Mouse (Mus musculus) midbrain, embryonic 11.5 days (tissue): ENCODE measurements around the gene Rnf212. TPM values are rescaled to one million over a fixed set of nuclear protein-coding genes. Genes with fewer than 3 reads are reported as not detected.

Experiments
- ATAC-seq: fragments of 200-750 bp; cut with Nextera tagmentation; 2 replicates; pipeline ENCODE4 v1.8.0; 2017; ENCODE audit warnings: moderate TSS enrichment, moderate library complexity; ENCODE audit not compliant: low FRiP score
- DNase-seq: peaks from one replicate; pipeline ENCODE4 v3.0.0; 2015; ENCODE audit warnings: low spot score; ENCODE audit errors: missing footprints
- H3K27ac ChIP-seq: fragments of 300-500 bp; sonication (generic); 2 replicates; pipeline ENCODE4 v1.5.1; 2014; ENCODE audit warnings: low read depth, low read length
- H3K27me3 ChIP-seq: fragments of 300-500 bp; sonication (generic); 2 replicates; pipeline ENCODE4 v1.6.1; 2014; ENCODE audit warnings: mild to moderate bottlenecking, low read length, moderate library complexity, mixed read lengths; ENCODE audit not compliant: control insufficient read depth, insufficient read depth
- H3K36me3 ChIP-seq: fragments of 300-500 bp; sonication (generic); 2 replicates; pipeline ENCODE4 v1.6.1; 2014; ENCODE audit warnings: mild to moderate bottlenecking, low read length, moderate library complexity, mixed read lengths; ENCODE audit not compliant: control insufficient read depth, insufficient read depth
- H3K4me1 ChIP-seq: fragments of 300-500 bp; sonication (generic); 2 replicates; pipeline ENCODE4 v1.6.1; 2014; ENCODE audit warnings: low read length; ENCODE audit not compliant: control insufficient read depth, insufficient read depth
- H3K4me2 ChIP-seq: fragments of 300-500 bp; sonication (generic); 2 replicates; pipeline ENCODE4 v1.6.1; 2014; ENCODE audit warnings: mild to moderate bottlenecking, moderate library complexity
- H3K4me3 ChIP-seq: fragments of 300-500 bp; sonication (generic); 2 replicates; pipeline ENCODE4 v1.5.1; 2014; ENCODE audit warnings: low read depth, low read length
- H3K9ac ChIP-seq: fragments of 300-500 bp; sonication (generic); 2 replicates; pipeline ENCODE4 v1.6.1; 2014; ENCODE audit warnings: low read length
- H3K9me3 ChIP-seq: fragments of 300-500 bp; sonication (generic); 2 replicates; pipeline ENCODE4 v1.6.1; 2016; ENCODE audit warnings: low read length; ENCODE audit not compliant: control insufficient read depth
- WGBS: fragments of 180-500 bp; shearing (Covaris S2); extraction: QIAGEN DNeasy Blood & Tissue Kit; methylation state at CpG from one replicate; pipeline ENCODE4 v1.1.7; 2014; 5-methylcytosine and 5-hydroxymethylcytosine counted together
- polyA plus RNA-seq: library from polyadenylated mRNA; unstranded; fragments of >200 nt; fragmentation: Nextera tagmentation; extraction: Ambion mirVana; gene quantifications from 2 replicates; pipeline ENCODE4 v1.2.1, GENCODE M21; 2014

The Rnf212 gene
- polyA plus RNA-seq, 1 experiment from 2014 or later = not detected

DNA sequence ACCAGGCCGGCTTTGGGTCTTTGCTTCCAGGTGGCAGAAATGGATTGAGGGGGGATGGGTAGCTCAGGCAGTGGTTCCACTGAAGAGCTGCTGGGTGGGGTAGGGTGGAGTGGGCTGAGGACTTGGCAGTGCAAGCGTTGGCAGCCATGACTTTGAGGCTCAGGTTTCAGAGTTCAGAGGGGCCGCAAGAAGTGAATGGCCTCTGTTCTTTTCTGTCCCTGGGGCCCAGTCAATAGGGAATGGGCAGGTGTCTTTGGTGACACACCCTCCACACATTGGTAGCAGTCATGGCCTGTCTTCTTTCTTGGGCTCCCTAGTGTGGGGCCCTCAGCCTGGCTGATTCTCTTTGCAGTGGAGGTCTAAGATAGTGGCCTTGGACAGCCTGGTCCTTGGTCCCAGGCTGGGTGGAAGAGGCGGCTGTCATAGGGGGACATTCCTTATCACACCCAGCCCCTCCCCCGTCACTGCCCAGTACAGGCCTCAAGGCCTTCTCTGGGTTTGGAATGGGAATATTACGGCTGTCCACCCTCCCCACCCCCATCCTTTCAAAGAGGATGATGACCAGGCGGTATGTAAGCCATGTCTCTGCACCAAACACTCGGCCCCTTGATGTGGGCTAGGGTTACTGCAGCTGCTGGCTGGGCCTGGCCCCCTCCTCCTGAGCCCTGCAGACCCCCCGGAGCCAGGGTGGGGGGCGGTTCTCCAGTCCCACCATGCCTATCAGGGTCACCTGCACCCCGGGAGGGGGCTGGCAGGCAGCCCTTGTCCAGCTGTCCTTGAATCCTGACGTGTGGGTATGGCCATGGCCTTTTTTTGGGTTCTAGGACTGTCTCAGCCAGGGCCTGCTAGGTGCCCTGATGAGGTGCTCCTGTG is 70.8 kb downstream of the Rnf212 start:
- Histone ChIP-seq H3K4me3 (no peak overlapping the region), H3K9me3 (no peaks in the 10 kb centered on the region), H3K4me1 (no peaks in the 10 kb centered on the region), H3K27me3 (no peaks in the 10 kb centered on the region), H3K4me2 (no peak overlapping the region), H3K9ac (no peak overlapping the region), H3K27ac (no peak overlapping the region), H3K36me3 (peaks cover 5% of the 10 kb centered on the region)
- WGBS = 85% methylated on average over 12 of the region's 12 CpGs
- DNase-seq = no peak
- 0 out of 2 replicates have a peak, but pooled peaks have one; percentile 2 for ATAC-seq

- H3K36me3 ChIP-seq = peaks cover 5% of the 10 kb centered on the region
- ATAC-seq = no peak
- H3K9ac ChIP-seq = no peak overlapping the region
- peaks cover 9% of the 10 kb centered on the region for H3K4me1 ChIP-seq
- no peak for DNase-seq
- 77% methylated on average over 10 of the region's 10 CpGs for WGBS
- H3K27me3 ChIP-seq = no peaks in the 10 kb centered on the region
- no peak overlapping the region for H3K4me2 ChIP-seq
- H3K9me3 ChIP-seq = no peaks in the 10 kb centered on the region
- no peak overlapping the region for H3K27ac ChIP-seq
- H3K4me3 ChIP-seq = no peak overlapping the region
Measured at GRCm38 (mm10) chr5:108701341-108702021, 73.3 kb downstream of the Rnf212 start.

DNA sequence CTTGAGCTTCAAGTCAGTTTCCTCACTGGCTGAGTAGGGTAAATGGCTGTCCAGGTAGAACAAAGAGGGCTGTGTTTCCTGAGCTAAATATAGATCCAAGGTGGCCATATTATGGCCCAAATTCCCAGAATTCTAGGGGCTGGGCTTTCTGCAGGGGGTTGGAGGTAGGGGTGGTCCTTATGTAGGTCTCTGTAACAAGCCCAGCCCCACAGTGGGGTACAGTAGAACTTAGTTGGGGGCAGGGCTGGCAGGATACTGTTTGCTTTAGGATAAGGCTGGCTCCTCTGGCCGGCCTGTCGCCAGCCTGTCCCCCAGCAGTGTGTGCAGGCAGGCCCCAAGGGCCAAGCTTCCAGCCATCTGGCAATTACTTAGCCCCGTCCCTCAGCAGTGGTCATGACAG is 74.4 kb downstream of the Rnf212 start:
- H3K27ac ChIP-seq = no peak overlapping the region

DNA sequence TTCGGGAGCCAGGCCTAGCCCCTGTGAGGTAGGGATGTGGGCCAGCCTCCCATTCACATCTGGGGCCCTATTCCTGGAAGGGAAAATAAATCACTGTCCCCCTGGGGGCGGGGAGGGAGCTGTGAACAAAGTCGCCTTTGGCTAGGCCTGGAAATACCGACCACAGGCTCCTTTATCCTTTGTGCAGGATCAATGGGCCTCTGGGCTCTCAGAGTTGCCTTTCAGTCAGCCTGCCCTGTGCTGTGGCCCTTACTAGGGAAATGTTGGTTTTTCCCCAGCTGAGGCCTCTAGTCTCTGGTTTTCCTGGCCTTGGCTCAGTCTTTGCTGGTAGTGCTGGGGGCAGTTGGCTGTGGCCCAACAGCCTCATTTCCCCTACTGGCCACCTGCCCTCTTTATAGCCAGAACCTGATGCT is 77.4 kb downstream of the Rnf212 start:
- DNase-seq (peak; percentile 88), ATAC-seq (no peak)
- Histone ChIP-seq H3K4me3 (no peak overlapping the region), H3K36me3 (no peaks in the 10 kb centered on the region), H3K4me2 (peak overlapping the region; percentile 8; the same call in 1 of the 2 replicates), H3K27me3 (peaks cover 8% of the 10 kb centered on the region; the same call in 1 of the 2 replicates), H3K9me3 (no peaks in the 10 kb centered on the region), H3K4me1 (peaks cover 25% of the 10 kb centered on the region), H3K9ac (peak overlapping the region; percentile 28), H3K27ac (peak overlapping the region; percentile 28)
- WGBS = 14% methylated on average over 4 of the region's 4 CpGs

More for the DNA sequence above, 74.4 kb downstream of the Rnf212 start:
- Histone ChIP-seq H3K36me3 (no peaks in the 10 kb centered on the region), H3K4me2 (no peak overlapping the region), H3K9ac (no peak overlapping the region), H3K4me1 (peaks cover 16% of the 10 kb centered on the region), H3K9me3 (no peaks in the 10 kb centered on the region), H3K4me3 (no peak overlapping the region), H3K27me3 (no peaks in the 10 kb centered on the region)
- ATAC-seq = no peak
- no peak for DNase-seq
- WGBS = 61% methylated on average over 3 of the region's 3 CpGs

DNA sequence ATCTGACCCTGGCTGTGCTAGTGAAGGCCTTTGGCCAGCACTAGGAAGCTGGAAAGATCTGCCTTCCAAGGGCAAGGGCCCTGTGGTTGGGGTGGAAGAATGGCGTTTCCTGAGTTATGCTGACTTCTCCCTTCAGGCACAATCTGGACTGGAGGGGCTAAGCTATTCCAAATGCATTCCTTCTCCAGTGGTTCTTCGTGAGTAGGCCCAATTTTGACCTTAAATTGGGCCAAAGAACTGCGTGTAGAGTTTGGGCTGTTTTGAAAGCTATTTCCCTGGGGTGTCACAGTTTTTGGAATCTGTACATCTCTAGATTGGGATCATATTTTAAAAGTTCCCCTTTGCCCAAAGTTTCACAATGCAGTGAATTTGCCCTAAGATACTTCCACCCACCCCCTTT is 78.2 kb downstream of the Rnf212 start:
- H3K27ac ChIP-seq = no peak overlapping the region
- H3K4me1 ChIP-seq = peaks cover 29% of the 10 kb centered on the region
- peaks cover 13% of the 10 kb centered on the region for H3K27me3 ChIP-seq
- DNase-seq (no peak), ATAC-seq (no peak)
- H3K36me3 ChIP-seq = no peaks in the 10 kb centered on the region
- 79% methylated on average over 3 of the region's 3 CpGs for WGBS
- H3K9ac ChIP-seq = peak overlapping the region; percentile 10; the same call in 1 of the 2 replicates
- no peak overlapping the region for H3K4me3 ChIP-seq
- no peaks in the 10 kb centered on the region for H3K9me3 ChIP-seq
- H3K4me2 ChIP-seq = no peak overlapping the region

DNA sequence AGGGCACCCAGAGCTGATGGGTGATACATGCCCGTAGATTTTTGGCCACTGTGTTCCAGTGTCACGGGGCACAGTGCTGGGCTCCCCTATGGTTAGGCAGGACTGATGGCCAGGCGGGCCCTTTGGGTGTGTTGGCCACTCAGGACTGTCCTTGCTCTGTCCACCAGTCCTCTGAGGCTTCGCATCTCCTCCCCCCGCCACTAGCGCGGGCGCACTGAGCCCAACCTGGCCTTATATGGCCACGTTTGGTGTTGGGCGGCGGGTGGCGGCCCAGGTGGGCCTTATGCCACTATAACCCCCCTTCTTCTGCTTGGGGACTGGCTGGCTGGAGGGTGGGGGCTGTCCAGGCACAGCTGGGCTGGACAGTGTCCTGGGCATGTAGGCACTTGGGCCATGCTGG is 78.9 kb downstream of the Rnf212 start:
- no peak overlapping the region; the same call in 1 of the 2 replicates for H3K4me2 ChIP-seq
- H3K36me3 ChIP-seq = no peaks in the 10 kb centered on the region
- peaks cover 14% of the 10 kb centered on the region for H3K27me3 ChIP-seq
- no peaks in the 10 kb centered on the region for H3K9me3 ChIP-seq
- no peak overlapping the region for H3K4me3 ChIP-seq
- DNase-seq (no peak), ATAC-seq (no peak)
- WGBS = 92% methylated on average over 11 of the region's 12 CpGs
- H3K4me1 ChIP-seq = peaks cover 29% of the 10 kb centered on the region
- no peak overlapping the region for H3K9ac ChIP-seq
- H3K27ac ChIP-seq = no peak overlapping the region

DNA sequence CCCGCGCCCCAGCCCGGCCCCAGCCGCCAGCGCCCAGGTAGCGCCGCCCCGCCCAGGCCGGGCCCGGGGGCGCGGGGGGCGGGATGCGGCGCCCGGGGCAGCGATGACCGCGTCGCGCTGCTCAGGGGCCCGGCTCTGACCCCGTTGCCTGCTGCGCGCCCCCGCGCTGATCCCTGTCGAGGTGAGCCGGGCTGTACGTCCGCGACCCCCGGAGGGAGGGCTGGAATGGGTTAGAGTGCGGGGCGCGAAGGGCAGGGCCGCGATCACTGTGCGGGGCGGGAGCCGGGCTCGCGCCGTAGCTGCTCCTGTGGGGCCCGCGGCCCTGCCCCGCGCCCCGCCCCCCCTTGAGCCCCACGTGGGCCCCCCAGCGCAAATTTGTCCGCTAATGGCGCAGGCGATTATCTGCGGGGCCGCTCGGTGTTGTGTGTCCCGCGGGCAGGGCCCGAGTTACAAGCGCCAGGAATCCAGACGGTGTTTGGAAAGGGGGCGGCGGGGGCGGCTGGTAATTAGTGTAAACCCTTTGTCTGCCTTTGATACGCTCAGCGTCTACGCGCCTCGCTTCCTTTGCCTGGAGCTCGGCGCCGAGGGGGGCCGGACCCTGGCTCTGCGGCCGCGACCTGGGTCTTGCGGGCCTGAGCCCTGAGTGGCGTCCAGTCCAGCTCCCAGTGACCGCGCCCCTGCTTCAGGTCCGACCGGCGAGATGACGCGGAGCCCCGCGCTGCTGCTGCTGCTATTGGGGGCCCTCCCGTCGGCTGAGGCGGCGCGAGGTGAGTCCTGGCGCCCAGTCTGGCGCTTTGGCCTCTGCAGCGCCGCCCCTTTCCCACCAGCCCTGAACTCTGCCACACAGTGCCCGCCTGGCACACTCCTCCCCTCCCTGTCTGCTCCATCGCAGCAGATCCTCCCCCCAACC is 80.2 kb downstream of the Rnf212 start:
- H3K9me3 ChIP-seq = no peaks in the 10 kb centered on the region
- H3K4me1 ChIP-seq = peaks cover 29% of the 10 kb centered on the region
- ATAC-seq (peak; percentile 57), DNase-seq (peak; percentile 90)
- no peak overlapping the region for H3K27ac ChIP-seq
- H3K9ac ChIP-seq = peak overlapping the region; percentile 83
- peaks cover 14% of the 10 kb centered on the region for H3K27me3 ChIP-seq
- no peaks in the 10 kb centered on the region for H3K36me3 ChIP-seq
- under 1% methylated on average over 72 of the region's 99 CpGs for WGBS
- H3K4me2 ChIP-seq = peak overlapping the region; percentile 80
- peak overlapping the region; percentile 92 for H3K4me3 ChIP-seq

GRCm38 (mm10) chr5:108693872-108694288 is 80.9 kb downstream of the Rnf212 start:
- H3K4me2 ChIP-seq = peak overlapping the region; percentile 80
- H3K27me3 ChIP-seq = peaks cover 14% of the 10 kb centered on the region
- ATAC-seq (peak; percentile 94), DNase-seq (peak; percentile 97)
- H3K9me3 ChIP-seq = no peaks in the 10 kb centered on the region
- peak overlapping the region; percentile 92 for H3K4me3 ChIP-seq
- no peaks in the 10 kb centered on the region for H3K36me3 ChIP-seq
- 0% methylated on average over 36 of the region's 43 CpGs for WGBS
- H3K27ac ChIP-seq = no peak overlapping the region
- peaks cover 29% of the 10 kb centered on the region for H3K4me1 ChIP-seq
- H3K9ac ChIP-seq = peak overlapping the region; percentile 83
